Mouse (Mus musculus): ENCODE results near the gene Hmgb3.
"Not testable (repeated sequence)": the region's sequence is repeated elsewhere in the genome, so short reads cannot be mapped to it uniquely, and the experiment has no call there.

Hmgb3 gene

GRCm38 (mm10) chrX:71555415-71556114 lies at the start of gene Hmgb3:
TSS of gene Hmgb3 (plus strand) at chrX:71555918.
- peak; percentile 78 to 79 for DNase-seq (ENCODE audit: low spot score in 2 of 2)

GRCm38 (mm10) chrX:71506591-71506990 lies 49.1 kb upstream of the Hmgb3 start:
- DNase-seq (ENCODE audit: low spot score in 2 of 2): not testable (repeated sequence)

GRCm38 (mm10) chrX:71519252-71519651 lies 36.5 kb upstream of the Hmgb3 start:
- DNase-seq (ENCODE audit: low spot score in 2 of 2): no peak

- DNase-seq (ENCODE audit: low spot score in 2 of 2): no peak
These were observed 32.8 kb upstream of the Hmgb3 start for GRCm38 (mm10) chrX:71522889-71523288.

GRCm38 (mm10) chrX:71524310-71524709 lies 31.4 kb upstream of the Hmgb3 start:
- DNase-seq (ENCODE audit: low spot score in 2 of 2): no peak

GRCm38 (mm10) chrX:71525593-71526299 lies 30.0 kb upstream of the Hmgb3 start:
- DNase-seq (ENCODE audit: low spot score in 2 of 2): no peak

GRCm38 (mm10) chrX:71527461-71527860 lies 28.3 kb upstream of the Hmgb3 start:
- no peak for DNase-seq (ENCODE audit: low spot score in 2 of 2)

- no peak for DNase-seq (ENCODE audit: low spot score in 2 of 2)
These were observed 27.6 kb upstream of the Hmgb3 start for GRCm38 (mm10) chrX:71528150-71528549.

GRCm38 (mm10) chrX:71528646-71529045 lies 27.1 kb upstream of the Hmgb3 start:
- DNase-seq (ENCODE audit: low spot score in 2 of 2): no peak

- DNase-seq (ENCODE audit: low spot score in 2 of 2): no peak
These were observed 23.1 kb upstream of the Hmgb3 start for GRCm38 (mm10) chrX:71532635-71533034.

GRCm38 (mm10) chrX:71534102-71534501 lies 21.6 kb upstream of the Hmgb3 start:
- DNase-seq (ENCODE audit: low spot score in 2 of 2): no peak

GRCm38 (mm10) chrX:71537791-71538190 lies 17.9 kb upstream of the Hmgb3 start:
- no peak for DNase-seq (ENCODE audit: low spot score in 2 of 2)

GRCm38 (mm10) chrX:71540821-71541510 lies 14.8 kb upstream of the Hmgb3 start:
- DNase-seq (ENCODE audit: low spot score in 2 of 2): no peak

GRCm38 (mm10) chrX:71544731-71545130 lies 11.0 kb upstream of the Hmgb3 start:
- no peak for DNase-seq (ENCODE audit: low spot score in 2 of 2)

- DNase-seq (ENCODE audit: low spot score in 2 of 2): no peak
These were observed 10.6 kb upstream of the Hmgb3 start for GRCm38 (mm10) chrX:71545163-71545562.

- DNase-seq (ENCODE audit: low spot score in 2 of 2): no peak
These were observed 610 bp downstream of the Hmgb3 start for GRCm38 (mm10) chrX:71556115-71556941.

GRCm38 (mm10) chrX:71556965-71557491 lies 1.3 kb downstream of the Hmgb3 start:
- DNase-seq (ENCODE audit: low spot score in 2 of 2): no peak

- no peak for DNase-seq (ENCODE audit: low spot score in 2 of 2)
These were observed 3.6 kb downstream of the Hmgb3 start for GRCm38 (mm10) chrX:71559336-71559735.

- no peak for DNase-seq (ENCODE audit: low spot score in 2 of 2)
These were observed 5.1 kb downstream of the Hmgb3 start for GRCm38 (mm10) chrX:71560796-71561195.

- DNase-seq (ENCODE audit: low spot score in 2 of 2): no peak
These were observed 17.6 kb downstream of the Hmgb3 start for GRCm38 (mm10) chrX:71573132-71573900.

- DNase-seq (ENCODE audit: low spot score in 2 of 2): no peak
These were observed 19.8 kb downstream of the Hmgb3 start for GRCm38 (mm10) chrX:71575550-71575949.

Measured in right cerebral cortex, postnatal 36 days (tissue).